Mouse (Mus musculus) frontal cortex, postnatal 14 days (tissue): ENCODE results near the gene Sdf2.
"Not testable (repeated sequence)": the region's sequence is repeated elsewhere in the genome, so short reads cannot be mapped to it uniquely, and the experiment has no call there.

Experiments
- DNase-seq, 2 experiments: peaks; one replicate each; pipeline ENCODE4 v3.0.0; 2022; ENCODE audit warnings: low spot score in 2 of 2

Gene Sdf2

DNA sequence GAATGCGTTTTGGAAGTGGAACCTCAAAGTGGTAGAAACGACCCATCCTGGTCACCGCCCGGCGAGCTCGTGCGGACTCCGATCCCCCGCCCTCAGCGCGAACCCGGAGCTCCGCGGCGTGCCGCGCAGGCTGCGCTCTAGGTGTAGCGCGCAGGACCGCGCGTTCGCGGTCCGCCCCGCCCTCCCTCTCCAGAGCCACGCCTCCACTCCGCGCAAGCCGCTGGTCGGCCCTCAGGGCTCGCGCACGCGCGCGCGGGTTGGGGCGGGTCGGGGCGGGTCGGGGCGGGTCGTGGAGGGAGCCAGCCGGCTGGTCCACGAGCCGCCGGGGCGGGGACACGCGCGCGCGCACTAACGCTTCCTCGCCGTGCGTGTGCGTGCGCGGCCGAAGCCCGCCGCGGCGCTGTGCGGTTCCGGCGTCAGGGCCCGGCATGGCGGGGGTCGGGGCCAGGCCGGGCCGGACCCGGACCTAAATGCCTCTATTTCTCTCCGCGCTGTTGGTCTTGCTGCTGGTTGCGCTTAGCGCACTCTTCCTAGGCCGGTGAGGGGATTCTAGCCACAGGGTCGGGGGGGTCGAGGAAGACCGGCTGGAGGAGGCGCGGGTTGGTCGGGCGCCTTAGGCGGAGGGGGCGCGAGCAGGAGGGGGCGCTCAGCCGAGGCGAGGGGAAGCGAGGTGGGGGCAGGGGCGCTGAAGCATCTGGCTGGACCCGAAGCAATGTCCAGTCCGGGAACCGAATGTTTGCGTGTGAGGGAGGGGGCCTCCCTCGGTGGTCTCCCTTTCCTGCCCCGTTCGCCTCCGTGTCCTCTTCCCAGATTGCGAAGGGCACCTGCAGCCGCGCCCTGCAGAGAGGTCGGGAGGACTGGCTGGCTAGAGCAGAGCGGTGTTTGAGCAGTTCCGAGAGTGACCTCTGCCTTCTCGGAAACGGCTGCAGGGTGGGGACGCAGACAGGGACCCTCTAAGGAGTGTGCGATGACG is 16.1 kb downstream of the Sdf2 start, which contains the start of gene 2610507B11Rik:
2610507B11Rik (plus strand) TSS at position 373 of the 973 bp plus-strand sequence.
- peak; percentile 75 to 79 for DNase-seq

DNA sequence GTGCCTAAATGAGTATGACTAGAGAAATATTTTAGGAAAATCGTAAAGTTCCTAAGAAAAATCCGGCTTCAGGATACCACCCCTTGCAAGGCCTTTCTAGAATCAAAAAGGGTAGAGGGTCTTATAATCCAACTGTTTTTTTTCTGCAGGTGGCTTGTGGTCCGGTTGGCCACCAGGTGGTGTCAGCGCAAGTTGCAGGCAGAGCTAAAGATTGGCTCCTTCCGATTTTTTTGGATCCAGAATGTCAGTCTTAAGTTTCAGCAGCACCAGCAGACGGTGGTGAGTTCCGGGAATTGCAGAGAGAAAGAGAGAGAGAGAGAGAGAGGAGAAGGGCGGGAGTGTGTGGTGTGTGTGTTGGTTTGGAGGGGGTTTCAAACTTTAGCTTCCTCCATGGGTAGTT is 17.0 kb downstream of the Sdf2 start:
- peak; percentile 20 to 23 for DNase-seq

GRCm38 (mm10) chr11:78265571-78265970 is 20.0 kb downstream of the Sdf2 start:
- DNase-seq = no peak

GRCm38 (mm10) chr11:78271986-78272385 is 26.4 kb downstream of the Sdf2 start:
- DNase-seq = peak; percentile 36 to 46

GRCm38 (mm10) chr11:78275596-78275995 is 30.1 kb downstream of the Sdf2 start:
- DNase-seq = no peak

DNA sequence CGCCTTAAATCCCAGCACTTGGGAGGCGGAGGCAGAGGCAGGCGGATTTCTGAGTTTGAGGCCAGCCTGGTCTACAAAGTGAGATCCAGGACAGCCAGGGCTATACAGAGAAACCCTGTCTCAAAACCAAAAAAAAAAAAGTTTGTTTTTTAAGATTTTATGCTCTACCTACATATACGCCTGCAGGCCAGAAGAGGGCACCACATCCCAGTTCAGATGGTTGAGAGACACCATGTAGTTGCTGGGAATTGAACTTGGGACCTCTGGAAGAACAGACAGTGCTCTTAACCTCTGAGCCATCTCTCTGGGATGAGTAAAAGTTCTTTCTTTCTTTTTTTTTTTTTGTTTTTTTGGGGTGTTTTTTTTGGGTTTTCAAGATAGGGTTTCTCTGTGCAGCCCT is 30.6 kb downstream of the Sdf2 start:
- DNase-seq = not testable (repeated sequence)

GRCm38 (mm10) chr11:78278853-78279252 is 33.3 kb downstream of the Sdf2 start:
- DNase-seq = no peak

DNA sequence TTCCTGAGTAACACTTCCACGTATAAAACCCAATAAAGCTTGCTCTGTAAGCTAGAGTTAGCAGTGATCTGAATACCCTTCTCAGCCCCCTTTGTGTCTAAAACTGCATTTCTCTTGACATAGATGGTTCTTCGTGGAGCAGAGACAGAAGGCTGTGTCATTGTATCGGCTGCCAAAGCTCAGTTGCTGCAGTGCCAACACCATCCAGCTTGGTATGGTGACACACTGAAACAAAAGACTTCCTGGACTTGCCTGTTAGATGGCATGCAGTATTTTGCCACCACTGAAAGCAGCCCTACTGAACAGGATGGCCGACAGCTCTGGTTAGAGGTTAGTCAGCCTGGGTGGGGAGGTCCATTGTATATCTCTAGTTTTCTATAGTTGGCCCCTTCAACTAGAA is 34.0 kb downstream of the Sdf2 start:
- DNase-seq = no peak

- no peak for DNase-seq
Measured at GRCm38 (mm10) chr11:78289146-78289763, 43.7 kb downstream of the Sdf2 start.

DNA sequence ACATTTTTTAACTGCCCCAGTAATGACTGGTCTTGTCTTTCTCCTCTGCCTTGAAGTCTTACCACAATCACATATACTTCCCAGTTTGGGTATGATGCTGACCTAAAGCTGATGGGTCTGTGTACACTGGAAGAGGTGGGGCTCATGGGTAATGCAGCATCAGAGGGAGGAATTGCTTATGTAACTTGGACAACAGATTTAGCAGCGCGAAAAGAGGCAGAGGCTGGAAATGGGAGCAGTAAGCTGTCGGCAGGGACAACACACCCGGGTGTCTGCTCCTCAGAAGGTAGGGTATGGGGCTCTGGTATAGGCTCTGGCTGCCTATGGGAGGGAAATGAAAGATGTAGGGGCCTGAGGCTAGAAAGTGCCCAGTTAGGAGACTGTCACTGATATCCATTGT is 45.1 kb downstream of the Sdf2 start, which contains the start of gene BC030499:
BC030499 (plus strand) TSS at position 188 of the 400 bp plus-strand sequence.
- DNase-seq = no peak

GRCm38 (mm10) chr11:78294585-78294984 is 49.0 kb downstream of the Sdf2 start:
- no peak for DNase-seq

DNA sequence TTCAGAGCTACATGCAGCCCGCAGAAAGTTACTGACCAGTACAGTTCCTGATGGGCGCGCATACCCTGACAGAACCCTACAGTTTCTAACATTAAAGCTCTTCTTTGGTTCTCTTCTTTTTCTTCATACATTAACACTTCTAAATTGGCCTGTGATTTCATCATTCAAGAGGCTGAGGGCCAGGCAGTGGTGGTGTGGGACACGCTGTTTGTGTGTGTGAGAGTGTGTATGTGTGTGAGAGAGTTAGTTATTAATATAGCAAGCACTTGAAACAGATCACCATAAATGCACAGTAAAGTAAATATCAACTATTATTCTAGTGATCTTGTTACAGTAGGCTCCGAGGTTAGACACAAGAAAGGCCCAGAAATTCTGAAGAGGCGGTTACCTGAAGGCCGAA is 55.4 kb downstream of the Sdf2 start:
- DNase-seq = no peak

DNA sequence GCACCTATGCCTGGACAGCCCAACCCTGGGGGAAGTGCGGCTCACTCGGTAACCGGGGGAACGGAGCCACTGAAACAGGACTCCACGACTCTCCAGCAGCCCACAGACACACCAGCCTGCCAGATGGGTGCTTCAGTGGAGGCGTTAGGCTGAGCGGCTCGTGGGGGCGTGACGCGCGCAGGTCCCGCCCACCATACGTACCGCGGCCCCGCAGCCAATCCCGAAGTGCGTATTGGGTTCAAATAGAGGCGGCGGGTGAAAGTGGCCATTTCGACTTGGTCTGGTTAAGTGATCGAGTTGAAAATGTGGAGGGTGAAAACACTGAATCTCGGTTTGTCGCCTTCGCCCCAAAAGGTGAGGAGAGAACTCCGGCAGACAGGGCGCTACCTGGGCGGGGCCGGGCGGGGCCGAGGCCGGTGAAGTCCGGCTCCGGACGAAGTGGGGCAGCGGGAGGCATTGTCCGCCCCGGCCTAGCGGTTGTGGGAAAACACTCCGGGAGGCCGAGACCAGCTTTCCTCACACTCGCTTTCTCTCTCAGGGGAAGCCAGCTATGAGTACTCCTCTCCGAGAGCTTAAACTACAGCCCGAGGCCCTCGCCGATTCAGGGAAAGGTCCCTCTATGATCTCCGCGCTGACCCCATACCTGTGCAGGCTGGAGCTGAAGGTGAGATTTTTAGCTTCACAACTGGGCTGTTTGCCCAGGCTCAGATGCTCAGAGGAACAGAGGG is 56.0 kb downstream of the Sdf2 start, which contains the start of gene Spag5:
Spag5 (plus strand) TSS at position 173 of the 728 bp plus-strand sequence.
- DNase-seq = peak; percentile 81 to 85
